Mouse (Mus musculus) spleen, adult 2 months (tissue): ENCODE data around the gene Psmb4.

Experiments used
- CTCF ChIP-seq: fragments of 200-500 bp; IDR thresholded peaks from 2 replicates; pipeline ENCODE4 v1.5.1; 2011; ENCODE audit warnings: mild to moderate bottlenecking, inconsistent platforms; ENCODE audit not compliant: insufficient read depth, insufficient read length, insufficient replicate concordance; ENCODE audit errors: extremely low read depth
- POLR2A ChIP-seq: fragments of 200-500 bp; IDR thresholded peaks from 2 replicates; pipeline ENCODE4 v1.6.1; 2011; ENCODE audit warnings: low read depth, low read length, inconsistent platforms

- TF ChIP-seq CTCF (no peak), POLR2A (peak; percentile 65)
These were observed at the start of gene Psmb4 for GRCm38 (mm10) chr3:94886316-94887224.
